Mouse (Mus musculus): ENCODE results near the gene Pde4b. TPM values are rescaled to one million over a fixed set of nuclear protein-coding genes. Genes with fewer than 3 reads are reported as not detected.

The Pde4b gene
- polyA plus RNA-seq, 1 experiment from 2014 or later: 44.6 TPM

DNA sequence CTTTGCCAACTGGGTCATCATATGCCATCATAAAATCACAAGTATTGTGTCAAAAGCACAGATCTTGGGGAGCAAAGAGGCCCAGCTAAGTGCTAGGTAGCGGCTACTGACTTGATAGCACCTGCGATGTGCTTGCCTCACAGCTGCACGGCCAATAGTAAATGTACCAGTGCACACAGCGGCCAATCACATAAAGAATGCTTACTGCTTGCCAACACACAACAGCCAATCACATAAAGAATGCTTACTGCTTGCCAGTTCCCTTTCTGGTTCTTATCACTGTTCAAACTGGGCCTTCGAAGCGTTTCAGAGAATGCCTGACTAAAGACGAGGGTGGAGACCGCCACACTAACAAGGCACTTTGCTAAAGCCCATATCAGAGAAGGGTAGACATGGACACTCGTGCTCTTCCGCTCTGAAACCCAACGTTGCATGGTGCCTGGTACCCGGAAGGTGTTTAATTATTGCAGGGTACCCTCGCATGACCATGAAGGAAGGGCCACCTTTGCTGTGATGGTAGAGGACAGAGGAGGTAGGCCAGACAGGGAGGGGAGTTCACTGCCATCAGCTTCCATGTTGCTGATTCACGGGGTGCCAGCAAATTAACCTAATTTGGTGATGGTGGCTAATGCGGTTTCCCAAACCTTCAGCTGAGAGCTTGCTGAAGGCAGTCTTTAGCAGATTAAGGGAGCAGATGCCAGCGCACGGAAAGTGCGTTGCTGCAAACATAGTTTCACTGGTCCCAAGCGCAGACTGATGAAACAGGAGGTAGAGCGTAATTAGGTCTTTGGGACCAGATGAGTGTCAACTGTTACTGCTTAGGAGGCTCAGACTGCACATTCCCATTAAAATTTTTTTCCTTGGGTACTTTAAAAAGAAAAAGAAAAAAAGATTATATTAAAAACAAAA lies 409.2 kb downstream of the Pde4b start:
- Histone ChIP-seq H3K4me1 (replicated peaks; ENCODE audit: control insufficient read depth, insufficient read depth, low read length) (no peaks in the 10 kb centered on the region), H3K4me3 (replicated peaks; ENCODE audit: low read length) (no peak overlapping the region), H3K9me3 (ENCODE audit: control insufficient read depth, low read length) (no peaks in the 10 kb centered on the region), H3K4me2 (replicated peaks) (no peak overlapping the region), H3K27ac (no peak overlapping the region), H3K27me3 (ENCODE audit: control insufficient read depth, insufficient read depth, low read length) (no peaks in the 10 kb centered on the region), H3K9ac (no peak overlapping the region), H3K36me3 (replicated peaks; ENCODE audit: control insufficient read depth, insufficient read depth) (no peaks in the 10 kb centered on the region)
- no peak for DNase-seq (ENCODE audit: low spot score)
- WGBS: 87% methylated on average over 20 of the region's 20 CpGs
- ATAC-seq (ENCODE audit: low FRiP score): no peak

DNA sequence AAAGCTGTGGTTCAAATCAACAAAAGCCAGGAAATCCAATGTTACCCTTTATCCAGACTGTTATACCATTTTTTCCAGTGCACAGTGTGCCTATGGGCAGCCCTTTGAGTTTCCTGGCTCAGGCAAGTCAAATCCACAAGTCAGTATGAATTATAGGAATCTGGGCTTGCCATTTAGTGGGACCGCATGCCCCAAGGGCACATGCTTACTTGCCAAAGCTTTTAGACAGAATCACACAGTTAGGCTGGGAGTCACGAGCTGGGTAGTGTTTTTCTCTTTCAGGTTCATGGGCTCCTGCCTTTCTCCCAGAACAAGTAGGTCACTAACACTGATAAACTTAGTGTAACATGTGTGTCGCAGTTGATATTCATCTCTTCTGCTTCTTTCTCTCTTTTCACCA lies 409.9 kb downstream of the Pde4b start:
- no peak for DNase-seq (ENCODE audit: low spot score)
- Histone ChIP-seq H3K4me3 (replicated peaks; ENCODE audit: low read length) (no peak overlapping the region), H3K36me3 (replicated peaks; ENCODE audit: control insufficient read depth, insufficient read depth) (no peaks in the 10 kb centered on the region), H3K4me2 (replicated peaks) (no peak overlapping the region), H3K27ac (no peak overlapping the region), H3K27me3 (ENCODE audit: control insufficient read depth, insufficient read depth, low read length) (no peaks in the 10 kb centered on the region), H3K9me3 (ENCODE audit: control insufficient read depth, low read length) (no peaks in the 10 kb centered on the region), H3K4me1 (replicated peaks; ENCODE audit: control insufficient read depth, insufficient read depth, low read length) (no peaks in the 10 kb centered on the region), H3K9ac (no peak overlapping the region)
- WGBS: 89% methylated on average over 3 of the region's 3 CpGs
- ATAC-seq (ENCODE audit: low FRiP score): no peak

- H3K36me3 ChIP-seq (replicated peaks; ENCODE audit: control insufficient read depth, insufficient read depth): no peaks in the 10 kb centered on the region
- no peak for DNase-seq (ENCODE audit: low spot score)
- 89% methylated on average over 4 of the region's 4 CpGs for WGBS
Measured at GRCm38 (mm10) chr4:102498169-102498919, 411.0 kb downstream of the Pde4b start.

DNA sequence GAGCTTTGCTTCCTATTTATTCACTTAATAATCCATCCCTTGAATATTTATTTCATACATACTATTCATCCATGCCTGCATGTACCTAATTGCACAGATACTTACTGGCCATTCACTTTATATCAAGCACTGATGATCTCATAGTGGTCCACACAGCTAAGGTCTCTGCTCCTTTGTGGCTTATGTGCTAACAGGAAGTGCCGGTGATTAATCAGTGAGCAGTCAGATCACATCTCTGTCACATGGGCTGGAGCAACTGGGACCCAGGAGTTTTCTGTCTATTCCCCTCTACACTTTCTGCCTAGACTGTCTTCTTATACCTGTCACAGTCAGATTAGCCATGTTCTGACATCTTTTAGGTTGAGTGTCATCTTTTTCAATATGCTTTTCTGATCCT lies 411.6 kb downstream of the Pde4b start:
- 79% methylated on average over 1 of the region's 1 CpGs for WGBS
- no peak for DNase-seq (ENCODE audit: low spot score)

More at GRCm38 (mm10) chr4:102498169-102498919, 411.0 kb downstream of the Pde4b start:
- H3K9me3 ChIP-seq (ENCODE audit: control insufficient read depth, low read length): no peaks in the 10 kb centered on the region
- no peak overlapping the region for H3K27ac ChIP-seq
- no peak overlapping the region for H3K4me3 ChIP-seq (replicated peaks; ENCODE audit: low read length)
- no peak overlapping the region for H3K9ac ChIP-seq
- no peak for ATAC-seq (ENCODE audit: low FRiP score)
- H3K4me1 ChIP-seq (replicated peaks; ENCODE audit: control insufficient read depth, insufficient read depth, low read length): no peaks in the 10 kb centered on the region
- H3K27me3 ChIP-seq (ENCODE audit: control insufficient read depth, insufficient read depth, low read length): no peaks in the 10 kb centered on the region
- no peak overlapping the region for H3K4me2 ChIP-seq (replicated peaks)

DNA sequence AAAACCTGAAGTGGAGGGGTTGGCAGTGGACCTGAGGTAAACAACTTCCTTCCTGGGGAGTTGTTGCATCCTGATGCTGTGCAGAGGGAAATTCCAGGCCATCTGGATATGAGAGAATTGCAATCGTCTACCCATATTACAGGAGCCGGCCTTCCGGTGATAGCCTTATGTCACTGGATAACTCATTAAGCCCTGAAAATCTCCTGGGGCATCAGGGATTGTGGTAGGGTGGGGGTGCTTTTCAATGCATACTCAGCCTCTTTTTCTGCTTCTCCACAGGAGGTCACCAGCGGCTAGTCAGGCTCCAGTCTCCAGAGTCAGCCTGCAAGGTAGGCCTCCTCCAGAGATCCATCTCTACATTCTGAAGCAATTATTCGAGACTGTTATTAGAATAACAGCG lies 418.4 kb downstream of the Pde4b start:
- 33% methylated on average over 6 of the region's 6 CpGs for WGBS
- ATAC-seq (ENCODE audit: low FRiP score) (no peak), DNase-seq (ENCODE audit: low spot score) (no peak)
- Histone ChIP-seq H3K27me3 (ENCODE audit: control insufficient read depth, insufficient read depth, low read length) (no peaks in the 10 kb centered on the region), H3K4me3 (replicated peaks; ENCODE audit: low read length) (no peak overlapping the region), H3K27ac (no peak overlapping the region), H3K9me3 (ENCODE audit: control insufficient read depth, low read length) (no peaks in the 10 kb centered on the region), H3K4me1 (replicated peaks; ENCODE audit: control insufficient read depth, insufficient read depth, low read length) (0 out of 2 replicates have a peak, but pooled peaks cover under 1% of the 10 kb centered on the region), H3K36me3 (replicated peaks; ENCODE audit: control insufficient read depth, insufficient read depth) (no peaks in the 10 kb centered on the region), H3K9ac (no peak overlapping the region), H3K4me2 (replicated peaks) (no peak overlapping the region)

More for the DNA sequence above, 411.6 kb downstream of the Pde4b start:
- Histone ChIP-seq H3K27me3 (ENCODE audit: control insufficient read depth, insufficient read depth, low read length) (no peaks in the 10 kb centered on the region), H3K4me3 (replicated peaks; ENCODE audit: low read length) (no peak overlapping the region), H3K9ac (no peak overlapping the region), H3K36me3 (replicated peaks; ENCODE audit: control insufficient read depth, insufficient read depth) (no peaks in the 10 kb centered on the region), H3K27ac (no peak overlapping the region), H3K4me1 (replicated peaks; ENCODE audit: control insufficient read depth, insufficient read depth, low read length) (no peaks in the 10 kb centered on the region), H3K4me2 (replicated peaks) (no peak overlapping the region), H3K9me3 (ENCODE audit: control insufficient read depth, low read length) (no peaks in the 10 kb centered on the region)
- ATAC-seq (ENCODE audit: low FRiP score): no peak

- Histone ChIP-seq H3K4me1 (replicated peaks; ENCODE audit: control insufficient read depth, insufficient read depth, low read length) (peaks cover 9% of the 10 kb centered on the region), H3K9ac (no peak overlapping the region), H3K36me3 (replicated peaks; ENCODE audit: control insufficient read depth, insufficient read depth) (no peaks in the 10 kb centered on the region), H3K9me3 (ENCODE audit: control insufficient read depth, low read length) (no peaks in the 10 kb centered on the region), H3K27ac (no peak overlapping the region), H3K27me3 (ENCODE audit: control insufficient read depth, insufficient read depth, low read length) (no peaks in the 10 kb centered on the region), H3K4me3 (replicated peaks; ENCODE audit: low read length) (no peak overlapping the region), H3K4me2 (replicated peaks) (no peak overlapping the region)
- 87% methylated on average over 15 of the region's 15 CpGs for WGBS
- ATAC-seq (ENCODE audit: low FRiP score) (no peak), DNase-seq (ENCODE audit: low spot score) (no peak)
Measured at GRCm38 (mm10) chr4:102506376-102507280, 419.3 kb downstream of the Pde4b start.

DNA sequence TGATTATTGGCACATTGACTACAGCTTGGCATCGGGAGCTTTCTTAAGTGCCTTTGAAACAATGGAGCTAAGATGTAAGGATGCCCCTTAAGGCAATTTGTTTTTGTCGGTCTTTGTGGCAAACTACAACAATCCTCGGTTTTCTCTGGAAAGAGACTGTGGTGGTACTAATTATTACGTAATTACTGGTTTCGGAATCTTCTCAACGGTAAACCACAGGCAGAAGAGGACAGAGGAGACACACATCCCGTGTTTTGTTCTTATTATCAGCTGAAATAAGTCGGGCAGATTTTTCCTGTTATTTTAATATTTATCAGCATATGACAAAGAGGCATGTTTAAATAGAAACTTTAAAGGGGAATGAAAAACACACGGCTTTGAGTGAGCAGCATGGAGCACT lies 420.0 kb downstream of the Pde4b start:
- Histone ChIP-seq H3K9me3 (ENCODE audit: control insufficient read depth, low read length) (no peaks in the 10 kb centered on the region), H3K27me3 (ENCODE audit: control insufficient read depth, insufficient read depth, low read length) (no peaks in the 10 kb centered on the region), H3K27ac (no peak overlapping the region), H3K4me2 (replicated peaks) (no peak overlapping the region), H3K36me3 (replicated peaks; ENCODE audit: control insufficient read depth, insufficient read depth) (no peaks in the 10 kb centered on the region), H3K9ac (no peak overlapping the region), H3K4me3 (replicated peaks; ENCODE audit: low read length) (no peak overlapping the region), H3K4me1 (replicated peaks; ENCODE audit: control insufficient read depth, insufficient read depth, low read length) (peaks cover 15% of the 10 kb centered on the region)
- DNase-seq (ENCODE audit: low spot score) (no peak), ATAC-seq (ENCODE audit: low FRiP score) (no peak)
- WGBS: 86% methylated on average over 9 of the region's 9 CpGs

DNA sequence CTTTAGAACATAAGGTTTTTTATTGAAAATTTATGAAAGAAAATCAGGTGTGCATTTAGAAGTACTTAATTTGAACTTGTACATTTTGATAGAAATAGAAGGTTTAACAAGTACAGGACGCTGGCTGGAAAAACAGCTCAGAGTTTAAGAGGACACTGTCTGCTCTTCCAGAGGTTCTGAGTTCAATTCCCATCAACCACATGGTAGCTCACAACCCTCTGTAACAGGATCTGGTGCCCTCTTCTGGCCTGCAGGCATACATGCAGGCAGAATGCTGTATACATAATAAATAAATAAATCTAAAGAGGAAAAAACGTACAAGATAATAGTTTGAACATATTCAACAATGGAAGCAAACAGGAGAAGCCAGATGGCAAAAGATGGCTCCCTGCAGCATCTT lies 420.4 kb downstream of the Pde4b start:
- Histone ChIP-seq H3K27me3 (ENCODE audit: control insufficient read depth, insufficient read depth, low read length) (no peaks in the 10 kb centered on the region), H3K36me3 (replicated peaks; ENCODE audit: control insufficient read depth, insufficient read depth) (no peaks in the 10 kb centered on the region), H3K27ac (no peak overlapping the region), H3K9ac (no peak overlapping the region), H3K4me1 (replicated peaks; ENCODE audit: control insufficient read depth, insufficient read depth, low read length) (peaks cover 15% of the 10 kb centered on the region), H3K4me3 (replicated peaks; ENCODE audit: low read length) (no peak overlapping the region), H3K4me2 (replicated peaks) (no peak overlapping the region), H3K9me3 (ENCODE audit: control insufficient read depth, low read length) (no peaks in the 10 kb centered on the region)
- ATAC-seq (ENCODE audit: low FRiP score) (no peak), DNase-seq (ENCODE audit: low spot score) (no peak)
- WGBS: 81% methylated on average over 2 of the region's 2 CpGs

DNA sequence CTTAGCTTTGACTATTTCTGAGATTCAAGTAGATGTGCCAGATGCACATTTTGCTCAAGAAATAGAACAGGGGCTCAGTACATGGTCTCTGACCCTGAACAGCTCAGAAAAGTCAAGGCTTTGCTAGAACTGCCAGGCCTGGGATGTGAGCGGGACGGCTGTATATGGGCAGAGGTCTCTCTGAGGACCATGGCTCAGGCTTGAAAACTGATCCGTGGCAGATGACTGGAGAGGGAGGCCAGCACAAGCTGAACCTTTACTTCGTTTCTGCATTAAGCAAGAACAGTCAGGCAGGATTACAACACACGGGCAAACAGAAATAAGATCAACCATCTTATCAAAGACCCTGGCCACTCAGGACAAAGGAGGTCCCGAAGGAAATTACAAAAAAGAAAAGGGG lies 422.7 kb downstream of the Pde4b start:
- no peak for ATAC-seq (ENCODE audit: low FRiP score)
- Histone ChIP-seq H3K4me1 (replicated peaks; ENCODE audit: control insufficient read depth, insufficient read depth, low read length) (peaks cover 15% of the 10 kb centered on the region), H3K9me3 (ENCODE audit: control insufficient read depth, low read length) (no peaks in the 10 kb centered on the region), H3K9ac (no peak overlapping the region), H3K27ac (no peak overlapping the region), H3K36me3 (replicated peaks; ENCODE audit: control insufficient read depth, insufficient read depth) (no peaks in the 10 kb centered on the region), H3K27me3 (ENCODE audit: control insufficient read depth, insufficient read depth, low read length) (no peaks in the 10 kb centered on the region), H3K4me2 (replicated peaks) (no peak overlapping the region), H3K4me3 (replicated peaks; ENCODE audit: low read length) (no peak overlapping the region)
- 73% methylated on average over 6 of the region's 6 CpGs for WGBS
- no peak for DNase-seq (ENCODE audit: low spot score)
